Mouse (Mus musculus): ENCODE data around the gene CK137956.

CK137956 gene

DNA sequence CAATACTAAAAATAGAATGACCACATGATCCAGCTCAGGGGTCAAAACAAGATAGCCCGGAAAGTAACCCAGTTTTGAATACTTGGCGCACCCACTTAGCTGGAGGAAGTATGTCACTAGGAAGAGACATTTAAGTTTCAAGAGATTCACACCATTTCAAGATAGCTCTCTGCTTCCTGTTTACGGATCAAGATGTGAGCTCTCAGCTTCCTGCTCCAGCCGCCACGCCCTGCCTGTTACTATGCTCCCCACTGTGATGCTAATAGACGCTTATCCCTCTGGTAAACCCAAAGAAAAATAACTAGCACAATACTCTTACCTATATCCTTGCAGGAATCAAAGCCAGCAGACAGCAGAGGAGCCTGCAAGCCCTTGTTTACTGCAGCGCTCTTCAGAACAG is 57.2 kb downstream of the CK137956 start:
- no peak for DNase-seq (ENCODE audit: low spot score in 2 of 2)

DNA sequence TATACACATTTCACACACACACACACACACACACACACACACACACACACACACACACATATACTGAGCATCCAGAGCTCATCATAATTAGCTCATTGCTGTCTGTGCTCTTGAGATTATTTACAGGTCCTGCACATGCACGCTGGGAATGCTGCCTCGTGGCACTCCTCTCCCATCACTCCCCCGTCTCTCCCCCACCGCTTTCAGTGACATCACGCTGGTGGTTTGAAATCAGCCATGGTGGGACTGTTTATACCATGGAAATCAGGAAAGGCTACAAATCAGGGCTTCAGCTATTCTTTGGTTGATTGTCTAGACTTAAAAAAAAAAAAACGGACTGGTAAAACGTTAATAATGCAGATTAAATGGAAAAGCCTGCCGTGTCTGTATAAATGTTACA is 63.6 kb downstream of the CK137956 start:
- no peak for DNase-seq (ENCODE audit: low spot score in 2 of 2)

DNA sequence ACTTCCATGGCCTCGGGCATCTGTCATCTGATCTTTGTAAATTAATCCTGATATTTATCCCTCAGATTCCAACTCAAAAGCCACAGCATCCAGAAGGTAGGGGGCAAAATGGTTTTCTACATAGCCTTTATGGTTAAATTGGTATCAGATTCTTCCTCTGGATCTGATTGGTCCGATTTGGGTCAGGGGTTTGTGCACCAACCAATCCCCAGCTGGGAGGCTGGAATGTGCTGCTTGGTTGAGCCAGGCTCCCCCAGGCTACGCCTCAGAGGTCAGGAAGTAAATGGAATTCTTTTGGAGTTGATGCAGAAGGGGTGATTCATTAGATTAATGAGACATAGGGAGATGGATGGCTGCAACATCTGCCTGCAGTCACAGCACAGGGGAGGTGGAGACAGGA is 66.8 kb downstream of the CK137956 start:
- DNase-seq (ENCODE audit: low spot score in 2 of 2): no peak

DNA sequence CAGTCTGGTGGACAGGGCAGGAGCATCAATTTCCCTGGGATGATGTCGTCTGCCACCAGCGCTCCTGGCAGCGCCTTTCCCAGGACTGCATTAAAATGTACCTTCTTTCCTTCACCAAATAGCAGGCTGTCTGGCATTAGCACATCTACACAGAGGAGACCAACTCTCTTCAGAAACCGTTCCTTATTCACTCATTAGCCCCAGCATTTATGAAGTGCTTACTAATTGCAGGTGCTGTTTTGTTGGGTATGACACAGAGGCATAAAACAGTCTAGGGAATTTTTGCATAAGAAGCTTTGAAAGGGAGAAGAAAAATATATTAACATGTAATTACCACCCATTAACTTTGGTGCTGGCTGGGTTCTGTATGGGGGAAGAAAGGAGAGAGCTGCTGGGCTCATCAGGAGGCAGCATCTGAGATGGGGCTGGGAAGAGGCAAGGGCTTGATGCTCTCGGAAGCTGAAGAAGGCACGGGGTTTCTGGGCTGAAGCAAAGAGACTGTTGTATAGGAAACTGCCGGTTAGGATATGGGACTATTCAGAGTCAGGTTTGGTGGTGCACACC is 69.8 kb downstream of the CK137956 start:
- DNase-seq (ENCODE audit: low spot score in 2 of 2): no peak

DNA sequence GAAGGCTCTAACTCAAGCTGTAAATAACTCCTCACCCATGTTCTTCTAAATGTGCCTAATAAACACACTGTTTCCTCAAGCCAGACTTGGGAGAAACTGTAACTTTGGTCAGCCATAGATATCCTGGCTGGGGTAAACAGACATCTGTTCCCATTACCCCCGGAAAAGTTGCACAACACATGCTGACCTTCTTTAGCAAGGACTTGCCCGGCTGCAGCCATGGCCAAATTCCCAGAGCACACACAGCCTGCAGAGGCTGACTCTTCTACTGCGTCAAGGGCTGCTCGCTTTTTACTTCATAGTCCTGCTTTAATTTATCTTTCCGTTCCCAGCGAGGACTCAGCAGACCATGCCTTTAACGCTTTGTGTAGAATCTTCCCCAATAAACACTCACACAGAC is 81.7 kb downstream of the CK137956 start:
- no peak for DNase-seq (ENCODE audit: low spot score in 2 of 2)

DNA sequence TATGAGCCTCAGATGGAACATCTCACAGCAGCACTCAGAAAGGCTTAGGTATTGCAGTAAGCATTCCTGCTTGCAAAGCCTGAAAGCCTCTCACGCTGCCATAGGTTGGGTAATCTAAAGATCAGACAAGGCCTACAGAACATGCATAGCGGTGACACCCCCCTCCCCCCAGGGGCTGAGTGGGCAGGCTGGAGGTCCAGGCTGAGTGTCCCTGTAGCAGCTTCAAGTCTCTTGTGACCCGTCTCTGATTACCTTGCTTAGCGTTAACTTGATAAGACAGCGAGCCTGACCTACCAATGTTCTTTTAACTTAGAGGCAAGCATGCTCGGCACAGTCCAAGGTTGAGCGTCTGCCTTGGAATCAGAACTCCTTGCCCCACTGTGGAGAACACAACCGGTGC is 91.8 kb downstream of the CK137956 start:
- no peak for DNase-seq (ENCODE audit: low spot score in 2 of 2)
